ENCODE assay signal across 19 mouse cellular contexts in the genomic region with DNA sequence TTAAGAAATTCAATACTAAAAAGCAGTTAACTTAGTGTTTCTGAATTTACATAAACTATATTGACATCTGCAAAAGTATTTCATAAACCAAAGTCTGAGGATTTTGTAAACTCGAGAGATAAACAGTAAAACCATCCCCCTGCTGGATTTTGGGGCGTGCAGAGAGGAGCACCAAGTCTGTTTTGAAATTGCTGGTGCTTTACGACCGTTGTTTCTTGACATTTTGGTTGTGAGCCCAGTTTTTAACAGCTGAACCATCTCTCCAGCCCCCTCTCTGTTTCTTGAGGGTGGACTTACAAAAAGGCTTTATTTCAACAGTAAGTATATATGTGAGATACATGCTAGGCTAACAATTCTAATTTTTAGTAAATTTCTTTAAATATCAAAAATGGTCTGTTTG.
"Had no signal": no experiment of that assay in that cellular context is flagged by ENCODE, and none has a peak within 500 bp of the region (broad histone marks: within the 10 kb centered on the region; RNA-seq: fewer than 3 reads in every experiment).

No protein-coding gene starts in this region.

- ATAC-seq: liver, embryonic 12.5 days; midbrain, embryonic 16.5 days had no signal

- H3K4me1 ChIP-seq: limb, embryonic 15.5 days; liver, embryonic 12.5 days; midbrain, embryonic 10.5 days; midbrain, embryonic 12.5 days; neural tube, embryonic 13.5 days; neural tube, embryonic 15.5 days; stomach, embryonic 15.5 days had no signal

- H3K9me3 ChIP-seq: limb, embryonic 15.5 days; liver, embryonic 12.5 days; midbrain, embryonic 10.5 days; midbrain, embryonic 12.5 days; neural tube, embryonic 13.5 days; neural tube, embryonic 15.5 days; stomach, embryonic 15.5 days had no signal

- H3K4me2 ChIP-seq: limb, embryonic 15.5 days; liver, embryonic 12.5 days; midbrain, embryonic 12.5 days; neural tube, embryonic 13.5 days; neural tube, embryonic 15.5 days; stomach, embryonic 15.5 days had no signal

- H3K27me3 ChIP-seq: limb, embryonic 15.5 days; liver, embryonic 12.5 days; midbrain, embryonic 12.5 days; neural tube, embryonic 13.5 days; neural tube, embryonic 15.5 days; stomach, embryonic 15.5 days had no signal

- H3K27ac ChIP-seq: limb, embryonic 15.5 days; liver, embryonic 12.5 days; liver, embryonic 14.5 days; midbrain, embryonic 10.5 days; midbrain, embryonic 12.5 days; neural tube, embryonic 13.5 days; neural tube, embryonic 15.5 days; stomach, embryonic 15.5 days had no signal

- DNase-seq: midbrain, embryonic 14.5 days; retina, postnatal 1 day; right cerebral cortex, adult 18-20 months; right cerebral cortex, postnatal 25 days; right cerebral cortex, postnatal 4 days; spleen, adult 18-20 months; thymus, adult 18-20 months; thymus, postnatal 14 days; thymus, postnatal 36 days had no signal

- H3K4me3 ChIP-seq: limb, embryonic 15.5 days; liver, embryonic 12.5 days; midbrain, embryonic 10.5 days; midbrain, embryonic 12.5 days; myocyte; neural tube, embryonic 13.5 days; neural tube, embryonic 15.5 days; stomach, embryonic 15.5 days had no signal

- H3K9ac ChIP-seq: limb, embryonic 15.5 days; liver, embryonic 12.5 days; liver, embryonic 14.5 days; midbrain, embryonic 12.5 days; neural tube, embryonic 13.5 days; neural tube, embryonic 15.5 days; stomach, embryonic 15.5 days had no signal

- H3K36me3 ChIP-seq: limb, embryonic 15.5 days; stomach, embryonic 15.5 days had no signal
